Mouse (Mus musculus) intestine, embryonic 16.5 days (tissue): ENCODE data around the gene Galm. TPM values are rescaled to one million over a fixed set of nuclear protein-coding genes. Genes with fewer than 3 reads are reported as not detected.

Experiments used
- ATAC-seq: fragments of 200-750 bp; cut with Nextera tagmentation; 2 replicates; pipeline ENCODE4 v1.8.0; 2017; ENCODE audit warnings: moderate TSS enrichment, moderate library complexity
- H3K27ac ChIP-seq: fragments of 300-500 bp; sonication (generic); 2 replicates; pipeline ENCODE4 v1.5.1; 2014; ENCODE audit warnings: mild to moderate bottlenecking, low read length
- H3K27me3 ChIP-seq: fragments of 300-500 bp; sonication (generic); replicated peaks from 2 replicates; pipeline ENCODE4 v1.6.1; 2014; ENCODE audit warnings: low read length, control low read depth, mixed read lengths; ENCODE audit not compliant: control insufficient read depth, insufficient read depth
- H3K36me3 ChIP-seq: fragments of 300-500 bp; sonication (generic); 2 replicates; pipeline ENCODE4 v1.6.1; 2014; ENCODE audit warnings: low read length, control low read depth; ENCODE audit not compliant: control insufficient read depth, insufficient read depth
- H3K4me1 ChIP-seq: fragments of 300-500 bp; sonication (generic); 2 replicates; pipeline ENCODE4 v1.6.1; 2014; ENCODE audit warnings: low read length, control low read depth, mixed read lengths; ENCODE audit not compliant: control insufficient read depth, insufficient read depth
- H3K4me2 ChIP-seq: fragments of 300-500 bp; sonication (generic); 2 replicates; pipeline ENCODE4 v1.6.1; 2014; ENCODE audit warnings: low read depth, low read length, control low read depth
- H3K4me3 ChIP-seq: fragments of 300-500 bp; sonication (generic); 2 replicates; pipeline ENCODE4 v1.5.1; 2014; ENCODE audit warnings: mild to moderate bottlenecking, low read length
- H3K9ac ChIP-seq: fragments of 300-500 bp; sonication (generic); 2 replicates; pipeline ENCODE4 v1.6.1; 2014; ENCODE audit warnings: low read depth, low read length
- H3K9me3 ChIP-seq: fragments of 300-500 bp; sonication (generic); 2 replicates; pipeline ENCODE4 v1.6.1; 2016; ENCODE audit warnings: low read length, control low read depth; ENCODE audit not compliant: control insufficient read depth
- WGBS: fragments of 180-500 bp; shearing (Covaris S2); extraction: QIAGEN DNeasy Blood & Tissue Kit; methylation state at CpG from one replicate; pipeline ENCODE4 v1.1.7; 2014; 5-methylcytosine and 5-hydroxymethylcytosine counted together
- polyA plus RNA-seq: library from polyadenylated mRNA; unstranded; fragments of >200 nt; fragmentation: Nextera tagmentation; extraction: Ambion mirVana; gene quantifications from 2 replicates; pipeline ENCODE4 v1.2.1, GENCODE M21; 2015

The Galm gene
- polyA plus RNA-seq, 1 experiment from 2014 or later = 101 TPM

- Histone ChIP-seq H3K4me3 (peak overlapping the region; percentile 20), H3K4me2 (peak overlapping the region; percentile 41), H3K4me1 (no peaks in the 10 kb centered on the region; the same call in 1 of the 2 replicates), H3K27ac (peak overlapping the region; percentile 29; the same call in 1 of the 2 replicates), H3K9me3 (no peaks in the 10 kb centered on the region), H3K27me3 (no peaks in the 10 kb centered on the region), H3K9ac (peak overlapping the region; percentile 52), H3K36me3 (no peaks in the 10 kb centered on the region)
- peak; percentile 79 for ATAC-seq
- WGBS = 11% methylated on average over 20 of the region's 20 CpGs
Observed at GRCm38 (mm10) chr17:80096043-80096719, 31.1 kb upstream of the Galm start.

DNA sequence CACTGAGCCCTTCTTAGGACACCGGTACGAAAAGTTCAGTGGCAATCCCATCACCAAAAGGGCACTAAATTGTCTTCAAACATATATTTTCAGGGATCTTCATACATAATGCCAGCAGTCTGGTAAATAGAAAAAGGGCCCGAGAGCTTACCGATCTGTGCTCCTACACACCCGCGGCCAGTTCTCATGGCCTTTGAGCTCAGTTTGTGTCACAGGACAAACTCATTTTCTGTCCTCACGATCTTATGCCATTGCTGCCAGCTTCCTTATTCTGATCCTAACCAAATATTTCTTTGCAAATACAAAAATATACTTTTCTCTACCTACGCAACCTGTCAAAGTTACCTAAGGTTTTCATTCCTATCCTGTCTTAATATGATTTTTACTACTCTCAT lies 30.6 kb upstream of the Galm start:
- Histone ChIP-seq H3K4me1 (no peaks in the 10 kb centered on the region; the same call in 1 of the 2 replicates), H3K4me2 (0 out of 2 replicates have a peak overlapping the region, but pooled peaks have one; percentile 41), H3K4me3 (no peak overlapping the region), H3K27me3 (no peaks in the 10 kb centered on the region), H3K27ac (0 out of 2 replicates have a peak overlapping the region, but pooled peaks have one; percentile 29), H3K9me3 (no peaks in the 10 kb centered on the region), H3K9ac (no peak overlapping the region), H3K36me3 (no peaks in the 10 kb centered on the region)
- WGBS = 78% methylated on average over 8 of the region's 8 CpGs
- ATAC-seq = peak; percentile 26; the same call in 1 of the 2 replicates

GRCm38 (mm10) chr17:80097221-80097620 lies 30.1 kb upstream of the Galm start:
- Histone ChIP-seq H3K4me1 (no peaks in the 10 kb centered on the region; the same call in 1 of the 2 replicates), H3K9ac (no peak overlapping the region), H3K27ac (no peak overlapping the region), H3K36me3 (no peaks in the 10 kb centered on the region), H3K9me3 (no peaks in the 10 kb centered on the region), H3K4me2 (no peak overlapping the region), H3K27me3 (no peaks in the 10 kb centered on the region), H3K4me3 (no peak overlapping the region)
- 45% methylated on average over 2 of the region's 2 CpGs for WGBS
- ATAC-seq = no peak

DNA sequence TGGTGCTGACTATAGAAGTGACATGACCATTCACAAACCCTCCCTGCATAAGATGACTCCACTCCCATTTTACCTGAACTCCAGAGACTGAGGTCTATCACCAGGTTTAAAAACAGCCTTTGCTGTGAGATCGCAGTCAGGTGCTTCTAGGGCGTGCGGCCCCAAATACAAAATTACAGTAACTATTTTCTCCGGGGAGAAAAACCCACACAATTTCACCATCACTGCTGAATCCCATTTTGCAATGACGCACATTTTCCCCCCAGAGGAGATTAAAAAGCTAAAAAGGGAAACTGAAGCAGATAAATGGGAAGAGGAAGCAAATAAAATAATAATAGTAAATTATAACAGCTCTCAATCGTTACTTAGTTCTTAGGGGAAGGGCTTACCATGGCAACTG lies 27.4 kb upstream of the Galm start:
- WGBS = 72% methylated on average over 6 of the region's 6 CpGs
- Histone ChIP-seq H3K9me3 (no peaks in the 10 kb centered on the region), H3K27ac (no peak overlapping the region), H3K4me3 (no peak overlapping the region), H3K36me3 (no peaks in the 10 kb centered on the region), H3K9ac (no peak overlapping the region), H3K4me1 (no peaks in the 10 kb centered on the region; the same call in 1 of the 2 replicates), H3K4me2 (no peak overlapping the region), H3K27me3 (no peaks in the 10 kb centered on the region)
- no peak for ATAC-seq

DNA sequence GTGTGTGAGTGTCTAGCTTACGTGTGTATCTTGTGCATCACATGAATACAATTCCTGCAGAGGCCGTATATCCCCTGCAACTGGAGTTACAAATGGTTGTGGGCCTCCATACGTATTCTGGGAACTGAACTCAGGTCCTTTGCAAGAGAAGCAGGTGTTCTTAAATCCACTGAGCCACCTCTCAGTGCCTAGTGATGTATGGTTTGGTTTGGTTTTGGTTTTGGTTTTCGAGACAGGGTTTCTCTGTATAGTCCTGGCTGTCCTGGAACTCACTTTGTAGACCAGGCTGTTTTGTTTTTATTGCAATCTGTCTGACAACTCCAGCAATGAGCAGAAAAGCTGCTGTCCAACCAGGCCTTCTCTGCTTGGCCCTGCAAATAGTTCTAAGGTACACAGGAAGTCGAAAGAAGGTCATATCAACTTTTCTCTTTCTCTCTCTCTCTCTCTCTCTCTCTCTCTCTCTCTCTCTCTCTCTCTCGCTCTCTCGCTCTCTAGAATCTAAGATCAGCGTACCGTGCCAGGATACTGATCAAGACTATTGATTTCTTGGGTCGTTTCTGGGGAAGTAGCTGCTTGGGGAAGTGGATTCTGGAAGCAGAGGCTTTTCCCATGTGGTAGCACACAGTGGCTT lies 21.8 kb upstream of the Galm start:
- Histone ChIP-seq H3K4me3 (no peak overlapping the region), H3K9me3 (no peaks in the 10 kb centered on the region), H3K27ac (no peak overlapping the region), H3K9ac (no peak overlapping the region), H3K4me1 (no peaks in the 10 kb centered on the region), H3K27me3 (no peaks in the 10 kb centered on the region), H3K36me3 (no peaks in the 10 kb centered on the region), H3K4me2 (no peak overlapping the region)
- WGBS = 72% methylated on average over 10 of the region's 10 CpGs
- no peak for ATAC-seq

GRCm38 (mm10) chr17:80112665-80113305 lies 14.5 kb upstream of the Galm start:
- no peak for ATAC-seq
- H3K4me3 ChIP-seq = no peak overlapping the region
- H3K9ac ChIP-seq = no peak overlapping the region
- H3K36me3 ChIP-seq = no peaks in the 10 kb centered on the region
- no peaks in the 10 kb centered on the region for H3K27me3 ChIP-seq
- H3K4me1 ChIP-seq = no peaks in the 10 kb centered on the region
- H3K9me3 ChIP-seq = no peaks in the 10 kb centered on the region
- no peak overlapping the region for H3K27ac ChIP-seq
- WGBS = 72% methylated on average over 5 of the region's 5 CpGs
- no peak overlapping the region for H3K4me2 ChIP-seq

DNA sequence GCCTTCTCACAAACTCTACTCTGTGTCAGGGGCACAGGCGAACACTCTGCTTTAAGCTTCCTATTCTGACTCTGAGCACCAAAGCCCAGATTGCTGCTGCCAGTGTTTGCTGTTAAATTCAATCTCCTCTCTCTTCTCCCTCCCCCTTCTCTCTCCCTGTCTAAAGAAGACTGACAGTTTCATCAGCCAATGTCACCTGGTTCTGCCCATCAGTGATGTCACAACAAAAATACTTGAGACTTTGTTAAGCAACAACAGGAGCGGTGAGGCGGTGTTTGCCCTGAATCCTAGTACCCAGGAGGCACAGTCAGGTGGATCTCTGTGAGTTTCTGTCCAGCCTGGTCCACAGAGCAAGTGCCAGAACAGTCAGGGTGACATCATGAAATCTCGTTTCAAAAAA lies 13.8 kb upstream of the Galm start:
- Histone ChIP-seq H3K36me3 (no peaks in the 10 kb centered on the region), H3K27ac (no peak overlapping the region), H3K4me3 (no peak overlapping the region), H3K4me2 (no peak overlapping the region), H3K9me3 (no peaks in the 10 kb centered on the region), H3K9ac (no peak overlapping the region), H3K27me3 (no peaks in the 10 kb centered on the region), H3K4me1 (no peaks in the 10 kb centered on the region)
- ATAC-seq = no peak
- 91% methylated on average over 4 of the region's 4 CpGs for WGBS

DNA sequence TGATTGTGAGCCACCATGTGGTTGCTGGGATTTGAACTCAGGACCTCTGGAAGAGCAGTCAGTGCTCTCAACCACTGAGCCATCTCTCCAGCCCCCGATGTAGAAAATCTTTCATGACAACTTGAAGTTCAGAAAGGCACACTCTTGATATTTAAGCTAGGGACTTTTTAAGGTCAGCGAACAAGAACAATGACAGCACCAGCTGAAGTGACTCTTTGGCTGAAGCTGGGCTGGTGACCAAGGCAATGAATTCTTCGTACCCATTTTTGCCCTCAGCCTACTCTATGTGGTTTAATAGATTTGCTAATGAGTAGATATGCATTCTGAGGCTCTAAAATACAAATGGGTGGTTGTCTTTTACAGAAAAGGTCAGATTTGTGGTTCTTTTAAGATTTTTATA lies 6.9 kb upstream of the Galm start:
- Histone ChIP-seq H3K4me2 (no peak overlapping the region), H3K27me3 (no peaks in the 10 kb centered on the region), H3K9ac (no peak overlapping the region), H3K27ac (no peak overlapping the region), H3K9me3 (no peaks in the 10 kb centered on the region), H3K4me3 (no peak overlapping the region), H3K4me1 (0 out of 2 replicates have a peak, but pooled peaks cover 3% of the 10 kb centered on the region), H3K36me3 (no peaks in the 10 kb centered on the region)
- ATAC-seq = no peak
- WGBS = 92% methylated on average over 3 of the region's 3 CpGs

GRCm38 (mm10) chr17:80121833-80122232 lies 5.4 kb upstream of the Galm start:
- Histone ChIP-seq H3K4me3 (no peak overlapping the region), H3K9ac (no peak overlapping the region), H3K27me3 (no peaks in the 10 kb centered on the region), H3K27ac (no peak overlapping the region), H3K4me2 (no peak overlapping the region), H3K4me1 (0 out of 2 replicates have a peak, but pooled peaks cover 3% of the 10 kb centered on the region), H3K36me3 (no peaks in the 10 kb centered on the region), H3K9me3 (no peaks in the 10 kb centered on the region)
- peak; percentile 36; the same call in 1 of the 2 replicates for ATAC-seq
- 66% methylated on average over 1 of the region's 1 CpGs for WGBS
